Mouse (Mus musculus) ZHBTc4 (cell line): Measurements from ENCODE around the gene Slc4a8.

Experiments
- DNase-seq: peaks from one replicate; pipeline ENCODE4 v3.0.0-alpha.2; 2011; ENCODE audit warnings: low read depth, low spot score

The Slc4a8 gene

GRCm38 (mm10) chr15:100761419-100762185, at the start of gene Slc4a8:
Gene Slc4a8 (plus strand): TSS chr15:100761747.
- DNase-seq = peak; percentile 94

GRCm38 (mm10) chr15:100714470-100714869, 47.1 kb upstream of the Slc4a8 start:
- no peak for DNase-seq

GRCm38 (mm10) chr15:100715399-100715993, 46.1 kb upstream of the Slc4a8 start:
- no peak for DNase-seq

GRCm38 (mm10) chr15:100717933-100718332, 43.6 kb upstream of the Slc4a8 start:
- DNase-seq = no peak

- DNase-seq = peak; percentile 64
Measured at GRCm38 (mm10) chr15:100718572-100718971, 43.0 kb upstream of the Slc4a8 start.

- no peak for DNase-seq
Measured at GRCm38 (mm10) chr15:100719217-100719616, 42.3 kb upstream of the Slc4a8 start.

GRCm38 (mm10) chr15:100720066-100720465, 41.5 kb upstream of the Slc4a8 start:
- peak; percentile 54 for DNase-seq

- DNase-seq = no peak
Measured at GRCm38 (mm10) chr15:100721445-100721844, 40.1 kb upstream of the Slc4a8 start.

GRCm38 (mm10) chr15:100722026-100722425, 39.5 kb upstream of the Slc4a8 start:
- DNase-seq = no peak

- DNase-seq = no peak
Measured at GRCm38 (mm10) chr15:100722564-100722963, 39.0 kb upstream of the Slc4a8 start.

GRCm38 (mm10) chr15:100723505-100723904, 38.0 kb upstream of the Slc4a8 start:
- DNase-seq = no peak

GRCm38 (mm10) chr15:100726721-100727120, 34.8 kb upstream of the Slc4a8 start:
- no peak for DNase-seq

GRCm38 (mm10) chr15:100727834-100728233, 33.7 kb upstream of the Slc4a8 start:
- DNase-seq = peak; percentile 36

GRCm38 (mm10) chr15:100728586-100728985, 33.0 kb upstream of the Slc4a8 start:
- no peak for DNase-seq

- peak; percentile 73 for DNase-seq
Measured at GRCm38 (mm10) chr15:100729281-100729985, 32.1 kb upstream of the Slc4a8 start, which contains the start of gene Galnt6. Gene Galnt6 (minus strand): TSS chr15:100729376.

GRCm38 (mm10) chr15:100731081-100731480, 30.5 kb upstream of the Slc4a8 start:
- DNase-seq = peak; percentile 65

- DNase-seq = no peak
Measured at GRCm38 (mm10) chr15:100732580-100732979, 29.0 kb upstream of the Slc4a8 start.

GRCm38 (mm10) chr15:100735095-100735952, 26.2 kb upstream of the Slc4a8 start:
- DNase-seq = peak; percentile 42

GRCm38 (mm10) chr15:100735953-100736300, 25.6 kb upstream of the Slc4a8 start:
- DNase-seq = peak; percentile 36

GRCm38 (mm10) chr15:100737667-100738066, 23.9 kb upstream of the Slc4a8 start:
- DNase-seq = no peak

- no peak for DNase-seq
Measured at GRCm38 (mm10) chr15:100738351-100738781, 23.2 kb upstream of the Slc4a8 start.
